In genomic region chr8:108827428-108827827, GRCm38 (mm10) we compare ENCODE assay signal across 11 mouse cellular contexts.
DNase-seq lines count a peak whose midpoint lies in the region; ATAC-seq lines count a peak whose summit lies in the region.
"Had no signal": no experiment of that assay in that cellular context is flagged by ENCODE, and none has a peak within 500 bp of the region (broad histone marks: within the 10 kb centered on the region; RNA-seq: fewer than 3 reads in every experiment).

No protein-coding gene starts in this region.

- H3K9ac ChIP-seq in heart, embryonic 12.5 days: no peak overlapping the region
- H3K9ac ChIP-seq in midbrain, embryonic 15.5 days: peak overlapping the region; percentile 8; the same call in 1 of the 2 replicates
- H3K9ac ChIP-seq in hindbrain, embryonic 16.5 days (ENCODE audit: low read depth, low read length): no peak overlapping the region
- no peak overlapping the region for H3K9ac ChIP-seq in neural tube, embryonic 14.5 days (replicated peaks; ENCODE audit: low read depth, low read length)

- H3K4me1 ChIP-seq in heart, embryonic 12.5 days (replicated peaks): peaks cover 25% of the 10 kb centered on the region
- peaks cover 71% of the 10 kb centered on the region for H3K4me1 ChIP-seq in midbrain, embryonic 15.5 days
- H3K4me1 ChIP-seq in midbrain, embryonic 10.5 days: peaks cover 63% of the 10 kb centered on the region
- peaks cover 29% of the 10 kb centered on the region for H3K4me1 ChIP-seq in hindbrain, embryonic 16.5 days (ENCODE audit: control insufficient read depth, insufficient read depth, low read depth, low read length)
- peaks cover 46% of the 10 kb centered on the region for H3K4me1 ChIP-seq in neural tube, embryonic 14.5 days (ENCODE audit: control insufficient read depth, insufficient read depth, low read length)

- H3K27me3 ChIP-seq in heart, embryonic 12.5 days (replicated peaks): no peaks in the 10 kb centered on the region
- no peaks in the 10 kb centered on the region for H3K27me3 ChIP-seq in midbrain, embryonic 15.5 days (replicated peaks)
- H3K27me3 ChIP-seq in midbrain, embryonic 10.5 days (ENCODE audit: low read depth, poor library complexity, severe bottlenecking): no peaks in the 10 kb centered on the region
- H3K27me3 ChIP-seq in hindbrain, embryonic 16.5 days (replicated peaks; ENCODE audit: control insufficient read depth, insufficient read depth, low read length): no peaks in the 10 kb centered on the region
- no peaks in the 10 kb centered on the region for H3K27me3 ChIP-seq in neural tube, embryonic 14.5 days (ENCODE audit: control insufficient read depth, insufficient read depth, low read length)

- no peak for ATAC-seq in heart, embryonic 12.5 days (ENCODE audit: insufficient number of reproducible peaks, low FRiP score)
- no peak for ATAC-seq in midbrain, embryonic 15.5 days (replicated peaks)
- no peak for ATAC-seq in hindbrain, embryonic 16.5 days
- peak; percentile 9; the same call in 1 of the 2 replicates for ATAC-seq in neural tube, embryonic 14.5 days (ENCODE audit: low read depth)
- ATAC-seq in inflammation-experienced regulatory T-cells, adult 6 months: no peak

- peak; percentile 20 to 23 for DNase-seq in heart, adult 18-20 months
- DNase-seq in midbrain, embryonic 10.5 days (ENCODE audit: low spot score): no peak
- no peak for DNase-seq in cerebellum, postnatal 36 days
- DNase-seq: retina, postnatal 1 day; thymus, postnatal 36 days had no signal

- no peaks in the 10 kb centered on the region for H3K9me3 ChIP-seq in heart, embryonic 12.5 days (replicated peaks)
- no peaks in the 10 kb centered on the region for H3K9me3 ChIP-seq in midbrain, embryonic 15.5 days
- no peaks in the 10 kb centered on the region for H3K9me3 ChIP-seq in midbrain, embryonic 10.5 days (replicated peaks)
- no peaks in the 10 kb centered on the region for H3K9me3 ChIP-seq in hindbrain, embryonic 16.5 days (ENCODE audit: control insufficient read depth, low read length)
- no peaks in the 10 kb centered on the region for H3K9me3 ChIP-seq in neural tube, embryonic 14.5 days (ENCODE audit: control insufficient read depth, low read length)

- H3K4me3 ChIP-seq in heart, embryonic 12.5 days: no peak overlapping the region
- H3K4me3 ChIP-seq in midbrain, embryonic 15.5 days: no peak overlapping the region
- H3K4me3 ChIP-seq in midbrain, embryonic 10.5 days: no peak overlapping the region
- no peak overlapping the region for H3K4me3 ChIP-seq in hindbrain, embryonic 16.5 days (ENCODE audit: low read length)
- H3K4me3 ChIP-seq in neural tube, embryonic 14.5 days (ENCODE audit: low read depth, low read length): no peak overlapping the region

- 69% methylated on average over 15 of the region's 15 CpGs for WGBS in heart, embryonic 12.5 days
- 76% methylated on average over 15 of the region's 15 CpGs for WGBS in midbrain, embryonic 15.5 days
- WGBS in midbrain, embryonic 10.5 days: 92% methylated on average over 15 of the region's 15 CpGs
- WGBS in hindbrain, embryonic 16.5 days: 59% methylated on average over 15 of the region's 15 CpGs
- WGBS in neural tube, embryonic 14.5 days: 47% methylated on average over 15 of the region's 15 CpGs

- H3K36me3 ChIP-seq in heart, embryonic 12.5 days: no peaks in the 10 kb centered on the region
- no peaks in the 10 kb centered on the region for H3K36me3 ChIP-seq in midbrain, embryonic 15.5 days (replicated peaks)
- peaks cover 28% of the 10 kb centered on the region for H3K36me3 ChIP-seq in midbrain, embryonic 10.5 days
- H3K36me3 ChIP-seq in hindbrain, embryonic 16.5 days (ENCODE audit: control insufficient read depth, insufficient read depth, low read length): no peaks in the 10 kb centered on the region
- no peaks in the 10 kb centered on the region for H3K36me3 ChIP-seq in neural tube, embryonic 14.5 days (ENCODE audit: control insufficient read depth, insufficient read depth, low read length)
- H3K36me3 ChIP-seq: G1E had no signal

- no peak overlapping the region for H3K4me2 ChIP-seq in heart, embryonic 12.5 days
- H3K4me2 ChIP-seq in midbrain, embryonic 15.5 days: no peak overlapping the region
- peak overlapping the region; percentile 19 for H3K4me2 ChIP-seq in hindbrain, embryonic 16.5 days (ENCODE audit: low read length)
- H3K4me2 ChIP-seq in neural tube, embryonic 14.5 days (ENCODE audit: low read depth, low read length): no peak overlapping the region

- H3K27ac ChIP-seq in heart, embryonic 12.5 days (ENCODE audit: poor library complexity, severe bottlenecking): no peak overlapping the region
- H3K27ac ChIP-seq in midbrain, embryonic 15.5 days: no peak overlapping the region
- H3K27ac ChIP-seq in midbrain, embryonic 10.5 days (replicated peaks): no peak overlapping the region
- no peak overlapping the region; the same call in 1 of the 2 replicates for H3K27ac ChIP-seq in hindbrain, embryonic 16.5 days (ENCODE audit: low read depth, low read length)
- H3K27ac ChIP-seq in neural tube, embryonic 14.5 days (ENCODE audit: low read depth, low read length): no peak overlapping the region

Comparison
In these comparisons a context has a peak if more than half of its experiments do, and no peak if none do; other contexts are left out.
1. DNase-seq: peak in heart, adult 18-20 months (2 of 2); none in midbrain, embryonic 10.5 days (single experiment) and cerebellum, postnatal 36 days (0 of 2).